Mouse (Mus musculus) megakaryocyte, embryonic 14.5 days (primary cell): ENCODE measurements around the gene Slc10a3. TPM values are rescaled to one million over a fixed set of nuclear protein-coding genes. Genes with fewer than 3 reads are reported as not detected.
"Not testable (repeated sequence)": the region's sequence is repeated elsewhere in the genome, so short reads cannot be mapped to it uniquely, and the experiment has no call there.

Experiments used
- H3K27me3 ChIP-seq: replicated peaks from 2 replicates; pipeline ENCODE3; 2012; ENCODE audit warnings: inconsistent platforms
- H3K36me3 ChIP-seq: replicated peaks from 2 replicates; pipeline ENCODE3; 2012; ENCODE audit warnings: low read length, inconsistent platforms, mixed read lengths
- H3K4me1 ChIP-seq: 2 replicates; pipeline ENCODE4 v1.6.1; 2012; ENCODE audit warnings: inconsistent platforms
- H3K4me3 ChIP-seq: replicated peaks from 2 replicates; pipeline ENCODE3; 2012; ENCODE audit warnings: moderate library complexity, mild to moderate bottlenecking, inconsistent platforms
- H3K9me3 ChIP-seq: 2 replicates; pipeline ENCODE4 v1.6.1; 2012; ENCODE audit warnings: inconsistent platforms
- FLI1 ChIP-seq: IDR thresholded peaks from 2 replicates; pipeline ENCODE4 v1.6.1; 2012; ENCODE audit warnings: low read length, inconsistent platforms, mixed read lengths
- GATA1 ChIP-seq: IDR thresholded peaks from 3 replicates; pipeline ENCODE4 v1.6.1; 2012; ENCODE audit warnings: mixed read lengths, low read length, inconsistent platforms, borderline replicate concordance
- polyA plus RNA-seq: library from polyadenylated mRNA; stranded (reverse); fragments of >175 nt; gene quantifications from 2 replicates; pipeline ENCODE4 v1.2.3, GENCODE M21; 2012; ENCODE audit warnings: low replicate concordance; ENCODE audit not compliant: insufficient read depth

Slc10a3 gene
- 1.9 and 3.3 TPM in 2 replicates for polyA plus RNA-seq

GRCm38 (mm10) chrX:74372888-74373549 is at the start of gene Slc10a3, which contains the start of gene Ubl4a:
Gene Slc10a3, minus strand, starts transcription at chrX:74373349.
Gene Ubl4a, minus strand, starts transcription at chrX:74373218.
- TF ChIP-seq GATA1 (no peak), FLI1 (no peak)
- Histone ChIP-seq H3K27me3 (peaks cover 10% of the 10 kb centered on the region), H3K9me3 (no peaks in the 10 kb centered on the region), H3K36me3 (peaks cover 20% of the 10 kb centered on the region), H3K4me1 (peaks cover 20% of the 10 kb centered on the region), H3K4me3 (peak within 1 kb of the TSS; percentile 96)

GRCm38 (mm10) chrX:74413377-74413776 is 40.2 kb upstream of the Slc10a3 start:
- TF ChIP-seq GATA1 (no peak), FLI1 (no peak)
- H3K27me3 ChIP-seq = peaks cover 12% of the 10 kb centered on the region
- peaks cover 73% of the 10 kb centered on the region for H3K36me3 ChIP-seq
- no peaks in the 10 kb centered on the region for H3K4me1 ChIP-seq
- no peaks in the 10 kb centered on the region for H3K9me3 ChIP-seq
- no peak overlapping the region for H3K4me3 ChIP-seq

- Histone ChIP-seq H3K36me3 (peaks cover 57% of the 10 kb centered on the region), H3K4me3 (no peak overlapping the region), H3K27me3 (peaks cover 9% of the 10 kb centered on the region), H3K9me3 (no peaks in the 10 kb centered on the region), H3K4me1 (no peaks in the 10 kb centered on the region)
- no peak for TF ChIP-seq FLI1
These were observed 35.2 kb upstream of the Slc10a3 start for GRCm38 (mm10) chrX:74408340-74408739.

- Histone ChIP-seq H3K27me3 (peaks cover 7% of the 10 kb centered on the region), H3K36me3 (no peaks in the 10 kb centered on the region), H3K4me3 (no peak overlapping the region), H3K4me1 (peaks cover 10% of the 10 kb centered on the region), H3K9me3 (peaks cover 16% of the 10 kb centered on the region)
- no peak for TF ChIP-seq GATA1
- no peak for TF ChIP-seq FLI1
These were observed 27.0 kb upstream of the Slc10a3 start for GRCm38 (mm10) chrX:74400136-74400535.

GRCm38 (mm10) chrX:74392535-74393443 is 19.6 kb upstream of the Slc10a3 start, which contains the start of the genes Fam3a and Ikbkg:
Gene Fam3a, minus strand, starts transcription at chrX:74393272.
Gene Ikbkg, plus strand, starts transcription at chrX:74393290.
- Histone ChIP-seq H3K36me3 (peaks cover 23% of the 10 kb centered on the region), H3K9me3 (peaks cover 12% of the 10 kb centered on the region), H3K4me3 (peak within 1 kb of the TSS; percentile 94), H3K27me3 (peaks cover 12% of the 10 kb centered on the region), H3K4me1 (peaks cover 11% of the 10 kb centered on the region)
- TF ChIP-seq FLI1 (no peak), GATA1 (no peak)

- no peak for TF ChIP-seq GATA1
- no peak for TF ChIP-seq FLI1
- Histone ChIP-seq H3K36me3 (peaks cover 62% of the 10 kb centered on the region), H3K4me1 (peaks cover 4% of the 10 kb centered on the region; the same call in 1 of the 2 replicates), H3K9me3 (no peaks in the 10 kb centered on the region), H3K27me3 (peaks cover 28% of the 10 kb centered on the region), H3K4me3 (no peak overlapping the region)
These were observed 15.0 kb upstream of the Slc10a3 start for GRCm38 (mm10) chrX:74388153-74388552.

GRCm38 (mm10) chrX:74384451-74384850 is 11.3 kb upstream of the Slc10a3 start:
- H3K9me3 ChIP-seq = no peaks in the 10 kb centered on the region
- H3K27me3 ChIP-seq = peaks cover 17% of the 10 kb centered on the region
- no peak overlapping the region for H3K4me3 ChIP-seq
- peaks cover 45% of the 10 kb centered on the region for H3K36me3 ChIP-seq
- no peaks in the 10 kb centered on the region for H3K4me1 ChIP-seq
- no peak for TF ChIP-seq GATA1
- no peak for TF ChIP-seq FLI1

GRCm38 (mm10) chrX:74368209-74368909 is 4.8 kb downstream of the Slc10a3 start:
- peaks cover 23% of the 10 kb centered on the region for H3K27me3 ChIP-seq
- H3K4me3 ChIP-seq = peak overlapping the region; percentile 95
- H3K4me1 ChIP-seq = peaks cover 39% of the 10 kb centered on the region
- H3K36me3 ChIP-seq = peaks cover 45% of the 10 kb centered on the region
- H3K9me3 ChIP-seq = no peaks in the 10 kb centered on the region
- TF ChIP-seq GATA1 (no peak), FLI1 (no peak)

GRCm38 (mm10) chrX:74367512-74367911 is 5.6 kb downstream of the Slc10a3 start:
- Histone ChIP-seq H3K27me3 (peaks cover 19% of the 10 kb centered on the region), H3K9me3 (no peaks in the 10 kb centered on the region), H3K4me3 (peak overlapping the region; percentile 95), H3K4me1 (peaks cover 38% of the 10 kb centered on the region), H3K36me3 (peaks cover 45% of the 10 kb centered on the region)
- TF ChIP-seq FLI1 = no peak
- TF ChIP-seq GATA1 = no peak

- Histone ChIP-seq H3K36me3 (no peaks in the 10 kb centered on the region), H3K4me1 (no peaks in the 10 kb centered on the region), H3K4me3 (no peak overlapping the region), H3K9me3 (no peaks in the 10 kb centered on the region), H3K27me3 (peaks cover 9% of the 10 kb centered on the region)
- TF ChIP-seq FLI1 (no peak), GATA1 (no peak)
These were observed 14.0 kb downstream of the Slc10a3 start for GRCm38 (mm10) chrX:74359171-74359570.

GRCm38 (mm10) chrX:74357069-74357468 is 16.1 kb downstream of the Slc10a3 start:
- H3K9me3 ChIP-seq, H3K4me3 ChIP-seq, H3K27me3 ChIP-seq, H3K36me3 ChIP-seq, H3K4me1 ChIP-seq: not testable (repeated sequence)
